Comparison of ENCODE assay signal across 22 mouse cellular contexts in genomic region chr11:40050503-40050902, GRCm38 (mm10).
"Had no signal": no experiment of that assay in that cellular context is flagged by ENCODE, and none has a peak within 500 bp of the region (broad histone marks: within the 10 kb centered on the region; RNA-seq: fewer than 3 reads in every experiment).

No protein-coding gene starts in this region.

- H3K4me3 ChIP-seq: kidney, embryonic 15.5 days; limb, embryonic 12.5 days; limb, embryonic 15.5 days; midbrain, embryonic 12.5 days; midbrain, embryonic 15.5 days; neural tube, embryonic 12.5 days; neural tube, embryonic 15.5 days had no signal

- DNase-seq: kidney, postnatal 10 days; kidney, postnatal 36 days; layer of hippocampus, adult 9-11 months; left cerebral cortex, postnatal 4 days; liver, postnatal 0 days; lung, embryonic 14.5 days; right cerebral cortex, adult 18-20 months; right cerebral cortex, postnatal 14 days; right cerebral cortex, postnatal 4 days; thymus, adult 2 months; thymus, postnatal 14 days; thymus, postnatal 4 days had no signal

- H3K27ac ChIP-seq: kidney, embryonic 15.5 days; limb, embryonic 12.5 days; limb, embryonic 15.5 days; liver, embryonic 14.5 days; macrophage; midbrain, embryonic 12.5 days; midbrain, embryonic 15.5 days; neural tube, embryonic 12.5 days; neural tube, embryonic 15.5 days; stomach, postnatal 0 days had no signal
